12 mouse cellular contexts compared by ENCODE assay signal in genomic region chr15:78973950-78974349, GRCm38 (mm10). TPM values are rescaled to one million over a fixed set of nuclear protein-coding genes. Genes with fewer than 3 reads are reported as not detected.
DNase-seq lines count a peak whose midpoint lies in the region; ATAC-seq and TF ChIP-seq lines count a peak whose summit lies in the region.
"Had no signal": no experiment of that assay in that cellular context is flagged by ENCODE, and none has a peak within 500 bp of the region (broad histone marks: within the 10 kb centered on the region; RNA-seq: fewer than 3 reads in every experiment).

No protein-coding gene starts in this region.

- H3K9me3 ChIP-seq in intestine, postnatal 0 days (ENCODE audit: control insufficient read depth): no peaks in the 10 kb centered on the region
- no peaks in the 10 kb centered on the region for H3K9me3 ChIP-seq in intestine, embryonic 16.5 days (ENCODE audit: control insufficient read depth, low read length)
- H3K9me3 ChIP-seq in midbrain, postnatal 0 days (ENCODE audit: low read length): no peaks in the 10 kb centered on the region
- no peaks in the 10 kb centered on the region for H3K9me3 ChIP-seq in midbrain, embryonic 14.5 days (ENCODE audit: control insufficient read depth, low read length)
- H3K9me3 ChIP-seq: hindbrain, embryonic 12.5 days; megakaryocyte, embryonic 14.5 days; stomach, embryonic 15.5 days had no signal

- no peak overlapping the region for H3K4me3 ChIP-seq in intestine, postnatal 0 days (ENCODE audit: low read depth, low read length)
- no peak overlapping the region for H3K4me3 ChIP-seq in intestine, embryonic 16.5 days (ENCODE audit: low read length)
- no peak overlapping the region for H3K4me3 ChIP-seq in midbrain, postnatal 0 days (ENCODE audit: low read depth, low read length)
- H3K4me3 ChIP-seq in midbrain, embryonic 14.5 days (replicated peaks; ENCODE audit: low read depth, low read length): no peak overlapping the region
- H3K4me3 ChIP-seq: hindbrain, embryonic 12.5 days; megakaryocyte, embryonic 14.5 days; stomach, embryonic 15.5 days had no signal

- peak; percentile 43; the same call in 1 of the 2 replicates for ATAC-seq in cerebellum, adult (ENCODE audit: insufficient number of reproducible peaks, low FRiP score, low TSS enrichment)
- ATAC-seq in intestine, postnatal 0 days: no peak
- no peak for ATAC-seq in intestine, embryonic 16.5 days
- no peak; the same call in 1 of the 2 replicates for ATAC-seq in midbrain, postnatal 0 days (ENCODE audit: low FRiP score)
- ATAC-seq in midbrain, embryonic 14.5 days (ENCODE audit: low FRiP score, low TSS enrichment): no peak
- ATAC-seq: activated CD4-positive, CD25-positive, alpha-beta regulatory T cell, adult 4 months had no signal

- no peak overlapping the region for H3K4me2 ChIP-seq in intestine, postnatal 0 days (replicated peaks; ENCODE audit: low read depth)
- no peak overlapping the region for H3K4me2 ChIP-seq in intestine, embryonic 16.5 days (ENCODE audit: low read depth, low read length)
- H3K4me2 ChIP-seq in midbrain, postnatal 0 days (ENCODE audit: low read depth, low read length, poor library complexity, severe bottlenecking): no peak overlapping the region
- no peak overlapping the region for H3K4me2 ChIP-seq in midbrain, embryonic 14.5 days (ENCODE audit: low read length)
- H3K4me2 ChIP-seq: hindbrain, embryonic 12.5 days; stomach, embryonic 15.5 days had no signal

- WGBS in intestine, postnatal 0 days: 75% methylated on average over 7 of the region's 7 CpGs
- 72% methylated on average over 7 of the region's 7 CpGs for WGBS in intestine, embryonic 16.5 days
- WGBS in midbrain, postnatal 0 days: 86% methylated on average over 7 of the region's 7 CpGs
- 81% methylated on average over 7 of the region's 7 CpGs for WGBS in midbrain, embryonic 14.5 days

- no peaks in the 10 kb centered on the region for H3K27me3 ChIP-seq in intestine, postnatal 0 days (replicated peaks; ENCODE audit: control insufficient read depth, insufficient read depth, low read length)
- no peaks in the 10 kb centered on the region for H3K27me3 ChIP-seq in intestine, embryonic 16.5 days (replicated peaks; ENCODE audit: control insufficient read depth, insufficient read depth, low read length)
- H3K27me3 ChIP-seq in midbrain, postnatal 0 days (ENCODE audit: insufficient read depth, low read length): no peaks in the 10 kb centered on the region
- H3K27me3 ChIP-seq in midbrain, embryonic 14.5 days (ENCODE audit: control insufficient read depth, insufficient read depth, low read length): no peaks in the 10 kb centered on the region
- H3K27me3 ChIP-seq: hindbrain, embryonic 12.5 days; stomach, embryonic 15.5 days had no signal

- H3K36me3 ChIP-seq in intestine, postnatal 0 days (ENCODE audit: control insufficient read depth, insufficient read depth): no peaks in the 10 kb centered on the region
- H3K36me3 ChIP-seq in intestine, embryonic 16.5 days (ENCODE audit: control insufficient read depth, insufficient read depth, low read length): no peaks in the 10 kb centered on the region
- peaks cover 13% of the 10 kb centered on the region for H3K36me3 ChIP-seq in midbrain, postnatal 0 days (ENCODE audit: insufficient read depth, low read length)
- H3K36me3 ChIP-seq in midbrain, embryonic 14.5 days (ENCODE audit: control insufficient read depth, insufficient read depth, low read length): peaks cover 32% of the 10 kb centered on the region
- H3K36me3 ChIP-seq: stomach, embryonic 15.5 days had no signal

- H3K4me1 ChIP-seq in intestine, postnatal 0 days (replicated peaks; ENCODE audit: control insufficient read depth, insufficient read depth, low read length): 0 out of 2 replicates have a peak, but pooled peaks cover 3% of the 10 kb centered on the region
- H3K4me1 ChIP-seq in intestine, embryonic 16.5 days (ENCODE audit: control insufficient read depth, insufficient read depth, low read length): peaks cover 8% of the 10 kb centered on the region
- H3K4me1 ChIP-seq in midbrain, postnatal 0 days (ENCODE audit: insufficient read depth, low read length): no peaks in the 10 kb centered on the region
- H3K4me1 ChIP-seq in midbrain, embryonic 14.5 days (ENCODE audit: control insufficient read depth, insufficient read depth, low read length): no peaks in the 10 kb centered on the region; the same call in 1 of the 2 replicates

- H3K9ac ChIP-seq in intestine, postnatal 0 days (ENCODE audit: low read depth, low read length): no peak overlapping the region
- no peak overlapping the region for H3K9ac ChIP-seq in intestine, embryonic 16.5 days (ENCODE audit: low read depth, low read length)
- H3K9ac ChIP-seq in midbrain, postnatal 0 days (replicated peaks; ENCODE audit: low read length, poor library complexity, severe bottlenecking): no peak overlapping the region
- H3K9ac ChIP-seq in midbrain, embryonic 14.5 days (replicated peaks; ENCODE audit: low read length): no peak overlapping the region
- H3K9ac ChIP-seq: hindbrain, embryonic 12.5 days; stomach, embryonic 15.5 days had no signal

- H3K27ac ChIP-seq in intestine, postnatal 0 days (ENCODE audit: low read depth, low read length): no peak overlapping the region
- H3K27ac ChIP-seq in intestine, embryonic 16.5 days (ENCODE audit: low read length): no peak overlapping the region
- no peak overlapping the region for H3K27ac ChIP-seq in midbrain, postnatal 0 days (ENCODE audit: low read depth, low read length)
- H3K27ac ChIP-seq in midbrain, embryonic 14.5 days (replicated peaks; ENCODE audit: low read depth, low read length): no peak overlapping the region
- H3K27ac ChIP-seq: hindbrain, embryonic 12.5 days; stomach, embryonic 15.5 days had no signal

- peak; percentile 65 for TF ChIP-seq CTCF in intestine, postnatal 0 days (IDR thresholded peaks at IDR 0.05; ENCODE audit: low read depth)
- peak; percentile 52 for TF ChIP-seq CTCF in midbrain, postnatal 0 days (IDR thresholded peaks at IDR 0.05)

- no peak for DNase-seq in cerebellum, postnatal 4 days (ENCODE audit: low spot score in 2 of 2)
- no peak for DNase-seq in midbrain, postnatal 0 days (ENCODE audit: low spot score)
- DNase-seq in midbrain, embryonic 14.5 days: no peak
- peak; percentile 40 to 57 for DNase-seq in kidney, postnatal 4 days
- DNase-seq in layer of hippocampus, postnatal 10 days (ENCODE audit: low spot score in 2 of 2): no peak

RNA-seq across cellular contexts. Expression of gene Triobp, which starts 26.4 kb away (rescaled TPM):
- 35.2 and 39.4 TPM in 2 replicates for polyA plus RNA-seq in intestine, postnatal 0 days (2015; fragmentation: Nextera tagmentation; extraction: Ambion mirVana)
- polyA plus RNA-seq in intestine, embryonic 16.5 days (2015; fragmentation: Nextera tagmentation; extraction: Ambion mirVana): 54.3 and 58.7 TPM in 2 replicates
- 40.0 and 53.3 TPM in 2 replicates for total RNA-seq in midbrain, postnatal 0 days (2014; rRNA removed)
- 24.7 and 28.4 TPM in 2 replicates for polyA plus RNA-seq in midbrain, postnatal 0 days (2015; fragmentation: Nextera tagmentation; extraction: Ambion mirVana)
- 42.5 and 46.5 TPM in 2 replicates for polyA plus RNA-seq in midbrain, embryonic 14.5 days (2014; fragmentation: Nextera tagmentation; extraction: Ambion mirVana)
- 10 to 100 TPM; 26.4 to 28.9 TPM for total RNA-seq in layer of hippocampus, postnatal 10 days (2021)

RNA-seq across cellular contexts. Expression of gene Nol12, which starts 39.2 kb away (rescaled TPM):
- polyA plus RNA-seq in intestine, postnatal 0 days (2015; fragmentation: Nextera tagmentation; extraction: Ambion mirVana): 24.8 and 26.0 TPM in 2 replicates
- 38.1 and 43.7 TPM in 2 replicates for polyA plus RNA-seq in intestine, embryonic 16.5 days (2015; fragmentation: Nextera tagmentation; extraction: Ambion mirVana)
- total RNA-seq in midbrain, postnatal 0 days (2014; rRNA removed): 8.1 and 17.1 TPM in 2 replicates
- 64.0 and 69.5 TPM in 2 replicates for polyA plus RNA-seq in midbrain, postnatal 0 days (2015; fragmentation: Nextera tagmentation; extraction: Ambion mirVana)
- polyA plus RNA-seq in midbrain, embryonic 14.5 days (2014; fragmentation: Nextera tagmentation; extraction: Ambion mirVana): 61.0 and 70.8 TPM in 2 replicates
- 10 to 100 TPM; 43.0 to 43.2 TPM for total RNA-seq in layer of hippocampus, postnatal 10 days (2021)

RNA-seq across cellular contexts. Expression of gene Lgals1, which starts 47.4 kb away (rescaled TPM):
- 725 and 759 TPM in 2 replicates for polyA plus RNA-seq in intestine, postnatal 0 days (2015; fragmentation: Nextera tagmentation; extraction: Ambion mirVana)
- 865 and 927 TPM in 2 replicates for polyA plus RNA-seq in intestine, embryonic 16.5 days (2015; fragmentation: Nextera tagmentation; extraction: Ambion mirVana)
- 35.4 and 46.2 TPM in 2 replicates for total RNA-seq in midbrain, postnatal 0 days (2014; rRNA removed)
- polyA plus RNA-seq in midbrain, postnatal 0 days (2015; fragmentation: Nextera tagmentation; extraction: Ambion mirVana): 69.7 and 76.8 TPM in 2 replicates
- polyA plus RNA-seq in midbrain, embryonic 14.5 days (2014; fragmentation: Nextera tagmentation; extraction: Ambion mirVana): 13.8 and 101 TPM in 2 replicates
- 10 to 100 TPM; 31.2 to 37.7 TPM for total RNA-seq in layer of hippocampus, postnatal 10 days (2021)

RNA-seq across cellular contexts. Expression of gene H1f0, which starts 54.3 kb away (rescaled TPM):
- polyA plus RNA-seq in intestine, postnatal 0 days (2015; fragmentation: Nextera tagmentation; extraction: Ambion mirVana): 298 and 319 TPM in 2 replicates
- polyA plus RNA-seq in intestine, embryonic 16.5 days (2015; fragmentation: Nextera tagmentation; extraction: Ambion mirVana): 438 and 456 TPM in 2 replicates
- 132 and 136 TPM in 2 replicates for total RNA-seq in midbrain, postnatal 0 days (2014; rRNA removed)
- polyA plus RNA-seq in midbrain, postnatal 0 days (2015; fragmentation: Nextera tagmentation; extraction: Ambion mirVana): 135 and 144 TPM in 2 replicates
- 94.4 and 154 TPM in 2 replicates for polyA plus RNA-seq in midbrain, embryonic 14.5 days (2014; fragmentation: Nextera tagmentation; extraction: Ambion mirVana)
- 10 to 100 TPM; 80.6 to 80.7 TPM for total RNA-seq in layer of hippocampus, postnatal 10 days (2021)

Comparison
In these comparisons a context has a peak if more than half of its experiments do, and no peak if none do; other contexts are left out.
1. DNase-seq: peak in kidney, postnatal 4 days (2 of 2); none in cerebellum, postnatal 4 days (0 of 2), midbrain, postnatal 0 days (single experiment), midbrain, embryonic 14.5 days (single experiment) and layer of hippocampus, postnatal 10 days (0 of 2).